Mouse (Mus musculus) small intestine, adult 2 months (tissue): Measurements from ENCODE around the gene Tyw3. TPM values are rescaled to one million over a fixed set of nuclear protein-coding genes. Genes with fewer than 3 reads are reported as not detected.

Source experiments
- H3K27ac ChIP-seq: fragments of 200-500 bp; 2 replicates; pipeline ENCODE4 v1.5.1; 2012; ENCODE audit warnings: low read depth, low read length, control low read depth, inconsistent platforms; ENCODE audit not compliant: insufficient read depth
- H3K27me3 ChIP-seq: fragments of 200-500 bp; 2 replicates; pipeline ENCODE4 v1.6.1; 2012; ENCODE audit warnings: mild to moderate bottlenecking, moderate library complexity, low read length, inconsistent platforms; ENCODE audit not compliant: control insufficient read depth, insufficient read depth
- H3K36me3 ChIP-seq: fragments of 200-500 bp; 2 replicates; pipeline ENCODE4 v1.6.1; 2012; ENCODE audit warnings: mild to moderate bottlenecking, low read length, control low read depth, inconsistent platforms; ENCODE audit not compliant: control insufficient read depth, insufficient read depth
- H3K4me1 ChIP-seq: fragments of 200-500 bp; 2 replicates; pipeline ENCODE4 v1.6.1; 2012; ENCODE audit warnings: low read length, inconsistent platforms, mixed read lengths; ENCODE audit not compliant: control insufficient read depth, insufficient read depth, insufficient read length
- H3K4me3 ChIP-seq: fragments of 200-500 bp; 2 replicates; pipeline ENCODE4 v1.5.1; 2012; ENCODE audit warnings: low read depth, mild to moderate bottlenecking, control low read depth, inconsistent platforms, low read length, moderate library complexity
- CTCF ChIP-seq: fragments of 200-500 bp; IDR thresholded peaks from 2 replicates; pipeline ENCODE4 v1.5.1; 2012; ENCODE audit warnings: low read depth, mild to moderate bottlenecking, control low read depth, inconsistent platforms, low read length, moderate library complexity, mixed read lengths; ENCODE audit not compliant: insufficient replicate concordance, insufficient read length; ENCODE audit errors: extremely low read depth
- POLR2A ChIP-seq: fragments of 200-500 bp; IDR thresholded peaks from 2 replicates; pipeline ENCODE4 v1.6.1; 2012; ENCODE audit warnings: low read depth, mild to moderate bottlenecking, control low read depth, inconsistent platforms, low read length, moderate library complexity
- WGBS: fragments of 180-500 bp; shearing (Covaris S2); methylation state at CpG from one replicate; pipeline ENCODE4 v1.1.7; 2018; 5-methylcytosine and 5-hydroxymethylcytosine counted together
- polyA plus RNA-seq: library from polyadenylated mRNA; depleted of rRNA; stranded (reverse); fragments of >200 nt; gene quantifications from 2 replicates; pipeline ENCODE4 v1.2.3, GENCODE M21; 2012

The Tyw3 gene
- polyA plus RNA-seq, 1 experiment: 0.96 TPM

GRCm38 (mm10) chr3:154590971-154591370 is 5.9 kb downstream of the Tyw3 start:
- Histone ChIP-seq H3K4me1 (no peaks in the 10 kb centered on the region), H3K4me3 (no peak overlapping the region), H3K27me3 (no peaks in the 10 kb centered on the region), H3K36me3 (peaks cover 5% of the 10 kb centered on the region; the same call in 1 of the 2 replicates), H3K27ac (no peak overlapping the region)
- TF ChIP-seq POLR2A (no peak), CTCF (no peak)
- WGBS: 95% methylated on average over 5 of the region's 5 CpGs

DNA sequence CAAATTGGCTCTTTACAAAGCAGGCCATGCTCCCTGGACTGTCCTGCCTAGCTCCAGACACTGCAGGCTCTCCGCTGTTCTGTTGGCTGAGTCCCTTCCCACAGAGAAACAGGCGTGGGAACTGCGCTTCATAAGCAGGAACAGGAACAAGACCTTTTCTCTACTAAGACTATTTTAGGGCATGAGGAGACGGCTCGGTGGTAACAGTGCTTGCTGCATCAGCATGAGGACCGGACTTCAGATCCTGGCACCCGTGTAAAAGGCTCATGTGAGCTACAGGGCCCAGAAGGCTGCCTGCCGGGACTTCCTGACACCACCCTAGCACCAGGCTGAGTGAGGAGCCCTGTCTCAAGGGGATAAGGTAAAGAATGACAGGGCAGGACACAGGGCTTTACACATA is 12.6 kb downstream of the Tyw3 start:
- Histone ChIP-seq H3K4me3 (no peak overlapping the region), H3K27ac (no peak overlapping the region), H3K36me3 (peaks cover 7% of the 10 kb centered on the region; the same call in 1 of the 2 replicates), H3K4me1 (no peaks in the 10 kb centered on the region), H3K27me3 (no peaks in the 10 kb centered on the region)
- TF ChIP-seq POLR2A (no peak), CTCF (no peak)
- WGBS: 80% methylated on average over 8 of the region's 8 CpGs

DNA sequence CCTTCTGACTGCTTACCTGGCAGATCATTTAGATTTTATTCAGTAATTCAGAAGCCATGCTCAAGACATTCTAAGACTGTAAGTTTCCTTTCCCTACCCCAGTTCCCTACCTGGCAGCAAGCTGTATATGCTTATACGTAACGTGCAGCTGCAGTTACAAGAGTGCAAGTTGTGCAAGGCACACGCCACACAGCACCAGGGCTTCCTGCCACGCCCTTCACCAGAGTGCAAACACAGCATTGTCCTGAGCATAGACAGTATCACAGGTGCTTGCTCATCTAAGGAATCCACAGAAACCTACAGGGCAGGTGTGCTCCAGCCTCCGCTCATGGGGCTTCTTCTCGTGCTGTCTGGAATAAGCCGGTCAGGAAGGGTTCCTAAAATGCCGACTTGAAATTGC is 19.0 kb downstream of the Tyw3 start:
- WGBS: 85% methylated on average over 8 of the region's 8 CpGs
- peaks cover 3% of the 10 kb centered on the region; the same call in 1 of the 2 replicates for H3K36me3 ChIP-seq
- H3K4me1 ChIP-seq: no peaks in the 10 kb centered on the region
- no peaks in the 10 kb centered on the region for H3K27me3 ChIP-seq
- H3K27ac ChIP-seq: no peak overlapping the region
- no peak overlapping the region for H3K4me3 ChIP-seq
- TF ChIP-seq CTCF: no peak
- no peak for TF ChIP-seq POLR2A

DNA sequence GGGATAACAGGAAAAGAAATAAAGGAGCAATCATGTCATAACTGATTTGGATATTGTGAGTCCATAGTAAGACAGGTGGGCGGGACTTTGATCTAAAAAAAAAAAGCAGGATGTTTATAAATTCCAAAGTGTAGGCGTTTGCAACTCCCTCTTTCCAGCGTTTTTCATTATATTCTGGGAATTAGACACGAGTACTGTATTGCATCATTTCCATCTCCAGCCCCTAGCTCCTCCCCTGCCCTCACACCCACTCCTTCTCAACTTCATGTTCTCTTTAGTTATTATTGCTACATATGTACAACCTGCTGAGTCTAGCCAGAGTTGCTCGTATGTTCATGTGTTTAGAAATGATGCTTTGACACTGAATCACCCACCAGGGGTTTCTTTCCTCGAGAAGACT is 23.2 kb downstream of the Tyw3 start:
- Histone ChIP-seq H3K27ac (no peak overlapping the region), H3K36me3 (no peaks in the 10 kb centered on the region), H3K27me3 (peaks cover 5% of the 10 kb centered on the region; the same call in 1 of the 2 replicates), H3K4me3 (no peak overlapping the region), H3K4me1 (no peaks in the 10 kb centered on the region)
- no peak for TF ChIP-seq POLR2A
- no peak for TF ChIP-seq CTCF
- 41% methylated on average over 6 of the region's 6 CpGs for WGBS

GRCm38 (mm10) chr3:154572341-154572972 is 24.4 kb downstream of the Tyw3 start:
- Histone ChIP-seq H3K27ac (no peak overlapping the region), H3K27me3 (peaks cover 5% of the 10 kb centered on the region; the same call in 1 of the 2 replicates), H3K4me3 (no peak overlapping the region), H3K4me1 (no peaks in the 10 kb centered on the region), H3K36me3 (no peaks in the 10 kb centered on the region)
- TF ChIP-seq CTCF (peak; percentile 93), POLR2A (no peak)
- WGBS: 12% methylated on average over 12 of the region's 12 CpGs

DNA sequence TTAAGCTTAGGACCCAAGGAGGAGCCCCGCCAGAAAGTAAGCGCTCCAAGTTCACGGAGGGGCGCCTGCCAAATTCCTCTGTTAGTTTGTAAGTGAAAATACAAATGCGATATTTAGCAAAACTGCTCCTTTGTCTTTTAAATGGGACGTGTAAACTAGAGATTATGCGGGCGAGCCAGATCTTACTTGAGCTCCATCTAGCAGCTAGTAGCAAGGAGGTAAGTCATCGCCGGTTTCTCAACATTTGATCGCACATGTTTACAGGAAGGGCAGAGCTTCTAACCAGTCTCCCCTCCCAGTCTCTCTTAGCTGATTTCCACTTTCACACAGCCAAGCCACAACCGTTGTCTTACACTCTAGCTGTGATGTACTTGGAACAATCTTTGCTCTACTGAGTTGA is 26.1 kb downstream of the Tyw3 start:
- no peak overlapping the region for H3K4me3 ChIP-seq
- H3K27ac ChIP-seq: no peak overlapping the region
- no peaks in the 10 kb centered on the region for H3K36me3 ChIP-seq
- TF ChIP-seq CTCF (no peak), POLR2A (no peak)
- no peaks in the 10 kb centered on the region for H3K4me1 ChIP-seq
- 8% methylated on average over 12 of the region's 12 CpGs for WGBS
- peaks cover 5% of the 10 kb centered on the region; the same call in 1 of the 2 replicates for H3K27me3 ChIP-seq

DNA sequence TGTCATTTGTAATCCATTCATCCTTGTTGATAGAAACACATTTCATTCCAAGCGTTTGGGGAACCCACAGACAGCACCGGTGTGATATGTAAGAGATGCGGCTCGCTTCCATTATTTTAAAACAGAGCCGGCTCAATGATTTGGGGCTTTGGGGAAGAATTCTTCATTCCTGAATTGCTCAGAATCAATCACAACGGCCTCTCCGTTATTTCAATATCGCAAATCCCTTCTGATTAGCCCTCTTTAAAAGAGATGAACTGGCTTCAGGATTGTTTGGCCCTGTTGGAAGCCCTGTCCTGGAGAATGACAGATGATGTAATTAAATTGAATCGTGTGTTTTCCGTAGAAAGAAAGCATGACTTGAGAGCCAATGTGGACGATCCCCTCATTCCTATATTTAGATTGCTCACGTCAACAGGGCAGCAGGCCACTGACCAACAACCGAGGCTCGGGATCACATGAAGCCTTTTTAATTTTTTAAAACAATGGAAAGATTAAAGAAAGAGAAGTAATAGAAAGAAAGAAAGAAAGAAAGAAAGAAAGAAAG is 26.8 kb downstream of the Tyw3 start:
- Histone ChIP-seq H3K27me3 (peaks cover 5% of the 10 kb centered on the region; the same call in 1 of the 2 replicates), H3K4me1 (no peaks in the 10 kb centered on the region), H3K36me3 (no peaks in the 10 kb centered on the region), H3K4me3 (no peak overlapping the region), H3K27ac (no peak overlapping the region)
- TF ChIP-seq POLR2A: no peak
- no peak for TF ChIP-seq CTCF
- 54% methylated on average over 14 of the region's 14 CpGs for WGBS
